Mouse (Mus musculus) frontal cortex, postnatal 36 days (tissue): ENCODE data around the gene Plekhm1.

Source experiments
- DNase-seq, 2 experiments: peaks; one replicate each; pipeline ENCODE4 v3.0.0; 2022; ENCODE audit warnings: low spot score in 2 of 2

The Plekhm1 gene

DNA sequence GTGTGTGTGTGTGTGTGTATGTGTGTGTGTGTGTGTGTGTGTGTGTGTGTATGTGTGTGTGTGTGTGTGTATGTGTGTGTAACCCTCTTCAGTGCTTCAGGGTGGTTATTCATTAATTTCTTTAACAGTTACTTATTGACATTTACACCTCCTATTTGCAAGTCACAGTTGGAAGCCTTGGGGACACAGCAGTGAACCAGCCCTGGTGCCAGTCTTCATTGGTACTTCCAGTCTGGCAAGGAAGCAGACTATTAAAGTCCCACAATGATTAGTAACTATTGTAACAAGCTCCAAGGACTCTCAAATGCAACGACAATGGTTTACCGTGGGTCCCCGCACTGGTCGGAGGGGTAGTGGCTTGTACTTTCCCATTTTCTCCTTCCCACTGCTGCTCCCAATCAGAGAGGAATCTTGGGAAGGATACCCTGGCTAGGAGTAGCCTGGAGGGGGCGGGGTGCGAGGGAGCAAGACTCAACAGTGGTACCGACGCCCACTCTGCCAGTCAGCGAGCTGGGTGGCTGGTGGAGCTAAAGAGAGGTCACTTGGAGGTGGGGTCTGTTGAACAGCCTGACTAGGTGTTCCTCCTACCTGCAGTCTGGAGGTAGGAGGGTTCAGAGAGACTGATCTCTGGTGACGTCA lies 97.6 kb downstream of the Plekhm1 start:
- no peak for DNase-seq
